Mouse (Mus musculus) testis, adult 2 months (tissue): Measurements from ENCODE around the gene Ptcd2. TPM values are rescaled to one million over a fixed set of nuclear protein-coding genes. Genes with fewer than 3 reads are reported as not detected.

Experiments
- H3K27ac ChIP-seq: fragments of 200-500 bp; 2 replicates; pipeline ENCODE4 v1.5.1; 2012; ENCODE audit warnings: low read depth, low read length; ENCODE audit not compliant: control insufficient read depth, insufficient read depth
- H3K27me3 ChIP-seq: fragments of 200-500 bp; 2 replicates; pipeline ENCODE4 v1.6.1; 2012; ENCODE audit warnings: mild to moderate bottlenecking, low read length, moderate library complexity; ENCODE audit not compliant: control insufficient read depth, insufficient read depth
- H3K36me3 ChIP-seq: fragments of 200-500 bp; 2 replicates; pipeline ENCODE4 v1.6.1; 2012; ENCODE audit warnings: mild to moderate bottlenecking, low read length; ENCODE audit not compliant: control insufficient read depth, insufficient read depth
- H3K4me1 ChIP-seq: fragments of 200-500 bp; 2 replicates; pipeline ENCODE4 v1.6.1; 2012; ENCODE audit warnings: low read length; ENCODE audit not compliant: control insufficient read depth, insufficient read depth
- H3K4me3 ChIP-seq: fragments of 200-500 bp; 2 replicates; pipeline ENCODE4 v1.5.1; 2012; ENCODE audit warnings: low read depth, mild to moderate bottlenecking, low read length, moderate library complexity, mixed read lengths; ENCODE audit not compliant: control insufficient read depth
- CTCF ChIP-seq: fragments of 200-500 bp; IDR thresholded peaks from 2 replicates; pipeline ENCODE4 v1.5.1; 2012; ENCODE audit warnings: low read depth, mild to moderate bottlenecking, inconsistent platforms, low read length, moderate library complexity; ENCODE audit not compliant: control insufficient read depth, insufficient read depth, insufficient replicate concordance
- POLR2A ChIP-seq: fragments of 200-500 bp; IDR thresholded peaks from 2 replicates; pipeline ENCODE4 v1.6.1; 2012; ENCODE audit warnings: low read depth, mild to moderate bottlenecking, inconsistent platforms, low read length, moderate library complexity; ENCODE audit not compliant: control insufficient read depth
- polyA plus RNA-seq: library from polyadenylated mRNA; depleted of rRNA; stranded (reverse); fragments of >200 nt; gene quantifications from 2 replicates; pipeline ENCODE4 v1.2.3, GENCODE M21; 2012

Ptcd2 gene
- polyA plus RNA-seq, 1 experiment: 12.0 TPM

DNA sequence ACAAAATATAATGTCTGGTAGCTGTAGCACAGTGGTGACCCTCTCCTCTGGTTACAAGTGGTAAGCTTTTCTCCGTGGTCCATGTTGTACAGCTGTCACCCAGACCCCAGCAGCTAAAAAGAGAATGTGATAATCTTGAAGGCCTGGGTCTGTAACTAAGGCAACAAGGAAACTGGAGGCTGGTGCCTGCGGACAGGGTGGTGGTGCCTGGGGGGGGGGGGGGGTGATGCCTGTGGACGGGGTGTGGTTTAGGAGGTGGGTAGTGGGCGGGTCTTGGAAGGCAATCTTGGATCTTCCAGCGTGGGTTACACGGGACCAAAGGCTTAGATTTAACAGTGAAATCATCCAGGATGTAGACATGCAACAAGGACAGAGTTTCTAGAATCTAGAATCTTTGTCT lies 37.9 kb upstream of the Ptcd2 start:
- H3K27ac ChIP-seq: no peak overlapping the region
- no peaks in the 10 kb centered on the region for H3K36me3 ChIP-seq
- no peak overlapping the region for H3K4me3 ChIP-seq
- H3K4me1 ChIP-seq: no peaks in the 10 kb centered on the region
- TF ChIP-seq POLR2A (no peak), CTCF (no peak)
- H3K27me3 ChIP-seq: no peaks in the 10 kb centered on the region

DNA sequence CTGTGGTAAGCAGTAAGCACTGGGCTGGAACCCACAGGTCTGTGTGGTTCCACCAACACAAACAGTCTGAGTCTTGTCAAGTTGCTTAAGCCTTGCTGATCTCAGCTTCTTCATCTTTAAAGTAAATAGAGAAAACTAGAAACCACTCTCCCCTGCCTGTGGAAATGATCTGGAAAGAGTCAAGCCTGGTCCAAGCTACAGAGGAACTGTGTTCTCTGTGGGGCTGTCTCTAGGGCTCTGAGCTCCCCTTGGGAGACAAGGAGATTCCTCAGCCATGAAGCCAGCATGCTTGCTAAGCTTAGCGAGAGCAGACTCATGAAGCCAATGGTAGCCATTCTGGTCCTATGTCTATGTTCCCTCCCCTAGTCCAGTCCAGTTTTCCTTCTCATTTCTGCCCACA lies 33.7 kb upstream of the Ptcd2 start:
- H3K36me3 ChIP-seq: no peaks in the 10 kb centered on the region
- no peaks in the 10 kb centered on the region for H3K27me3 ChIP-seq
- no peak overlapping the region for H3K27ac ChIP-seq
- H3K4me3 ChIP-seq: no peak overlapping the region
- H3K4me1 ChIP-seq: no peaks in the 10 kb centered on the region
- TF ChIP-seq CTCF: no peak
- no peak for TF ChIP-seq POLR2A

DNA sequence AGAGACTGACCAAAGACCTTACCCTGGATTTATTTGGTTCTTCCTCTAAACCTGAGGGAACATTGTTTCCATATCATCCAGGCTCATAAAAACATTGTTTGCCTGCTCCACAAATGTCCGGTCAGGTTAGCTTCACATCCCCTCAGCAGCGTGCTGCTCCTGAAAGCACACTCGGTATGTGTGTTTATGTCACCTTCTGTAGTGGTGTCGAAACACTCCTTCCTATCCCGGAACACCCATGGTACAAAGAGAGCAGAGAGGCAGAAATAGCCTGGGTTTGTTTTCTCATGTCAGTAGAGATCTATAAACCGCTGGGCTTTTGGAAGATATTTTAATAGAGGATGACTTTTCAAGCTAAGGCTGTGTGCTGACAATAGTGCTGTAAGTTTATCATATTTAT lies 32.5 kb upstream of the Ptcd2 start:
- Histone ChIP-seq H3K27me3 (no peaks in the 10 kb centered on the region), H3K36me3 (no peaks in the 10 kb centered on the region), H3K4me3 (no peak overlapping the region), H3K4me1 (no peaks in the 10 kb centered on the region), H3K27ac (peak overlapping the region; percentile 37; the same call in 1 of the 2 replicates)
- TF ChIP-seq POLR2A: no peak
- no peak for TF ChIP-seq CTCF

DNA sequence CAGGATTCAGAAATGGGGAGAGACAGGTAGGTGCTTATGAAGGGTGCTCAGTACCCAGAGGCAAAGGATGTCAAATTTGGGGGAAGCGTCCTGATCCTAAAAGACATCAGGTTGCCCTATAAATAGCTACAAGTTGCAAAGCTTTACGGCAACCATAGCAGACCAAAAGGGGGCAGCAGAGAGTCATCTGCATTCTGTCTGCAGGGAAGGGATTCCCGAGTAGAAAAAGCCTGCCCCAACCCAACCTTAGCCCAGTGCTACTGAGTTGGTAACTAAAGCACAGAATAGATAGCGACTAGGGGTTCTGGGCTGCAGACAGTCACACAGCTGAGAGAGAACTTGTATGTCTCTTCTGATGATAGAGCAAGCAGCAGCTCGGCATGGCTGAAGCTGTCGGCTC lies 31.0 kb upstream of the Ptcd2 start:
- H3K27ac ChIP-seq: no peak overlapping the region
- H3K36me3 ChIP-seq: no peaks in the 10 kb centered on the region
- no peak overlapping the region for H3K4me3 ChIP-seq
- H3K4me1 ChIP-seq: no peaks in the 10 kb centered on the region
- H3K27me3 ChIP-seq: no peaks in the 10 kb centered on the region
- TF ChIP-seq POLR2A: no peak
- TF ChIP-seq CTCF: peak; percentile 28; the same call in 1 of the 2 replicates

DNA sequence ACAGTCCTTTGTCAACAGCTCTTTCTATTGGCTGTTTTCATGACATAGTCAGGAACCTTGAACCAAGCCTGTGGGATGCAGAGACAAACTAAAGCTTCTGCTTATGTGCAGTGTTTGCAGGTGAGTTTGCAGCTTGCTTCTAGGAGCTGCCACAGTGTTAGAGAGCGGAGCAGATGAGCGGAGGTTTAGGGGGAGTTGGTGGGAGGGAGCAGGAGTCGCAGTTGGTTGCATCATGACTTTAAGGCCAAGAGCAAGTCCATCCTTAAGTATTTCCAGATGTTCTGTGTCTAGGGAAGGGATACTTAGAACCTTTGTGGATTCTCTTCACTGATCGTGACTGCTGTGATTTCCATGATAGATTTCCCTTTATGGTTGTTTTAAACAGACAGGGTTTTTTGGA lies 29.7 kb upstream of the Ptcd2 start:
- Histone ChIP-seq H3K4me1 (no peaks in the 10 kb centered on the region), H3K4me3 (no peak overlapping the region), H3K27ac (no peak overlapping the region), H3K36me3 (no peaks in the 10 kb centered on the region), H3K27me3 (no peaks in the 10 kb centered on the region)
- no peak for TF ChIP-seq POLR2A
- TF ChIP-seq CTCF: no peak

DNA sequence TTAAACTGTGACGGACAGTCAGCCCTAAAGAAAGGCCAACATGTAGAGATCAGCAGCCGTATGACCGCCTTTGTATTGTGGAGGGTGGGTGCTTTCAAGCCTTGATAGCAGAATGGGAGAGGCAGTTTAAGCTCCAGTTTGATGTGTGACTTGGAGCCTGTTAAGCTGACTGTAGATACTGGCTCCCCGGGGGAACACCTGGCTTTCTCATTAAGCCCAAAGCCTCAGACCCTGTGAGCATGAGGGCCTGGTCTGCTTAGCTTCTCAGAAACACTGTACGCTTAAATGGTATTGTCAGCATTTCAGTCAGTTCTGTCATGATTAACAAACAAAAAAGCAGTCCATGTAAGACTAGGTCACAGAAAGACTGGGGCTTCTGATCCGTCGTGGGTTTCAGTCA lies 29.2 kb upstream of the Ptcd2 start:
- Histone ChIP-seq H3K27me3 (no peaks in the 10 kb centered on the region), H3K36me3 (no peaks in the 10 kb centered on the region), H3K4me3 (no peak overlapping the region), H3K27ac (no peak overlapping the region), H3K4me1 (no peaks in the 10 kb centered on the region)
- no peak for TF ChIP-seq CTCF
- TF ChIP-seq POLR2A: no peak

DNA sequence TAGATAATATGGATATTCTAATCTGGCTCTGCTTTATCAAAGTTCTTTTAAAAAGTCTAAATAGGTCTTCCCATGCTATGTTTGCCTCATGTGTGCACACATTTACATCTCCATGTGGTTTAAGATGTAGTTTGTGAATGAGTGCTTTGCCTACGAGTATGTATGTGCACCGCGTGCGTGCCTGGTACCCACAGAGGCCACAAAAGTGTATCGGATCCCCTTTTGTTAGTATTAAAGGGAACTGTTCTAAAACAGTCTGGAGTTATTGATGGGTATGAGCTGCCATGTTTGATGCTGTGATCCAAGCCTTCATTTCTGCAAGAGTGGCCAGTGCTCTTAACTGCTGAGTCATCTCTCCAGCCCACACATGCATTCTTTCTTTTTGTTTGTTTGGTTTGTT lies 26.8 kb upstream of the Ptcd2 start:
- no peak for TF ChIP-seq POLR2A
- no peak for TF ChIP-seq CTCF
- Histone ChIP-seq H3K36me3 (no peaks in the 10 kb centered on the region), H3K27ac (no peak overlapping the region), H3K4me1 (no peaks in the 10 kb centered on the region), H3K27me3 (no peaks in the 10 kb centered on the region), H3K4me3 (no peak overlapping the region)

DNA sequence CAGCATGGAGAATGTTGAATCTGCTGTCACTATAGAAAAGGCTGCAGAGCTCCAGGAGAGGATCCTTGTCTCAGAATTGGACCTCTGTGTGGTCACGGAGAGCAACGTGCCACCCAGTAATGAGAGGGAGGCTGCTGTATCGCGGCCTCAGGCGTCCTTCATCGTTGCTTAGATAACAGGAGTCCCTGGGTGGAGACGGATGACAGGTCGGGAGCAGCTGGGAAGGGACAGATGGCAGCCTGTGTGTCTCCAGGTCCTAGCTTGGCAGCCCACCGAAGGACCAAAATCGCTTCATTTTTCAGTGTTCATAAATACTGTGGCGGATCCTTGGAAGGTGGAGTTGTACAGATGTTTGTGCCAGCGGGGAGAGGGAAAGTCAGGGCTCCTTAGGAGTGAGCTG lies 24.6 kb upstream of the Ptcd2 start:
- Histone ChIP-seq H3K27me3 (no peaks in the 10 kb centered on the region), H3K36me3 (no peaks in the 10 kb centered on the region), H3K4me3 (no peak overlapping the region), H3K27ac (no peak overlapping the region), H3K4me1 (no peaks in the 10 kb centered on the region)
- TF ChIP-seq POLR2A (no peak), CTCF (no peak)
